Mouse (Mus musculus) cerebellum, adult 11-12 months (tissue): ENCODE results near the gene Ucp1.

Experiments
- DNase-seq: peaks from one replicate; pipeline ENCODE4 v3.0.0; 2022

The Ucp1 gene

GRCm38 (mm10) chr8:83332864-83333263 lies 42.7 kb downstream of the Ucp1 start:
- no peak for DNase-seq

GRCm38 (mm10) chr8:83342076-83342475 lies 51.9 kb downstream of the Ucp1 start:
- DNase-seq, result no peak

- DNase-seq, result no peak
Observed at GRCm38 (mm10) chr8:83342693-83343092, 52.5 kb downstream of the Ucp1 start.
